Mouse (Mus musculus) testis, postnatal 10 days (tissue): ENCODE data around the gene Tnfaip2.

ENCODE experiments used
- DNase-seq: peaks from one replicate; pipeline ENCODE4 v3.0.0; 2021; ENCODE audit warnings: low spot score

Tnfaip2 gene

DNA sequence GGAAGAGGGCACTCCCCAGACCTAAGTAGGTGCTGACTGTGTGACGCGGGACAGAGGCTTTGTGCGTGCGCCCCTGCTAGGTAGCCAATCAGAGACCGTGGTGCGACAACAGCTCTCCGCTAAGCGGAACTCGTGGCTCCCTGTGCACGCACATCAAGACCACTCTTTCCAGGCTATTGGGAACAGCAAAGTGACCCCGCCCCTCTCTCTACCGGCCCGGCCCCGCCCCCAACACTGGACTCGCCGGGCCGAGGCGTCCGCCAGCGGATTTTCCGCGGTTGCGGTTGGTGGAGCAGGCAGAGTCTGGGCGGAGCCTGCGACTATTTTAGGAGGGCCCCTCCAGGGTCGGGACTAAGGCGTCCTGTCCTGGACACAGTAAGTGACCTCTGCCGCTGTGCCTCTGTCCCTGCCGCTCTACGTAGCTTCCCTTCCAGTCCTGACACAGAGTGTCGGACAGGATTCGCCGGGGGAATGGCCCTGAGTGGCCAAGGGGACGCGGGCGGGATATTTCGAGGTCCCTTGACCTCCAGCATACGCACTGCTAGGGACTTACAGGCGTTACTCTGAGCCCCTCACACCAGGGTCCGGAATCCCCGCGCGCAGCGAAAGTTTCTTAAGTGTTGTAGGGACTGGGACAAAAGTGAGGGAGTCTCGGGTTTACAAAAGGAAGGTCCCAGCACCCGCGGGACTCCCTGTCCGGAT is at the start of gene Tnfaip2:
Gene Tnfaip2, plus strand, starts transcription at position 161 of the 702 bp plus-strand sequence.
- DNase-seq: peak; percentile 76

DNA sequence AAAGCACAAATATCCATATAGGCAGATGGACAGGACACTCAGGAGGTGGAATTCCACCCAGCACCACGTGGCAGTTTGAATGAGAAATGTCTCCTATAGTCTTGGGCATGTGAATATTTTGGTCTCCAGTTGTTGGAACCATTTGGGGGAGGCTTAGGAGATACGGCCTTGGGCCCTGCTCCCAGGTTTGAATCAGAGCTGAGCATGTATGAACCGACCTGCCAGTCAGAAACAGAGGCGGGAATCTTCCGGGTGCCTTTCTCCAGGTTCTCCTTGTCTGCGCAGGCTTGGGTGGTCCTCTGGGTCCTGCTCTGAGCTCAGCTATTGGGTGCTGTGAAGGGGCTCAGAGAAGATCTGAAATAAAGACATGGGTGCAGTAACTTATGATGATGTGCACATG is 48.3 kb upstream of the Tnfaip2 start:
- DNase-seq: no peak

DNA sequence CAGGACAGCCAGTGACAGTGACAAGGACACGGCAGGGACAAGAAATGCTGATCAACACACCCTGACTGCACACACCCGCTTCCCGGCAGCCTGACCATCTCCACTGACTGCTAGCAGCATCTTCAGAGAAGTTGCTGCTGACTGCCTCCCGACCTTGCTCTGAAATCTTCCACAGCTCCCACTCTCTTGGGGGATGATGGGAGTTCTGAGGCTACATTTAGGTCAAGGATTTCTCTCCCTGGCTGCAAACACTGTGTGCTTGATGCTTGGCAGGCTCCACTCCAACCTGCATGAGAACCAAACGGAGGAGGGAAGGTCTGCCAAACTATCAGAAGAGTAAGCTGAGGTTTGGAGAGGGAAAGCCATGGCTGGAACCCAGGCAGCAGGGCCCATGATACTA is 45.3 kb upstream of the Tnfaip2 start:
- DNase-seq: peak; percentile 67

DNA sequence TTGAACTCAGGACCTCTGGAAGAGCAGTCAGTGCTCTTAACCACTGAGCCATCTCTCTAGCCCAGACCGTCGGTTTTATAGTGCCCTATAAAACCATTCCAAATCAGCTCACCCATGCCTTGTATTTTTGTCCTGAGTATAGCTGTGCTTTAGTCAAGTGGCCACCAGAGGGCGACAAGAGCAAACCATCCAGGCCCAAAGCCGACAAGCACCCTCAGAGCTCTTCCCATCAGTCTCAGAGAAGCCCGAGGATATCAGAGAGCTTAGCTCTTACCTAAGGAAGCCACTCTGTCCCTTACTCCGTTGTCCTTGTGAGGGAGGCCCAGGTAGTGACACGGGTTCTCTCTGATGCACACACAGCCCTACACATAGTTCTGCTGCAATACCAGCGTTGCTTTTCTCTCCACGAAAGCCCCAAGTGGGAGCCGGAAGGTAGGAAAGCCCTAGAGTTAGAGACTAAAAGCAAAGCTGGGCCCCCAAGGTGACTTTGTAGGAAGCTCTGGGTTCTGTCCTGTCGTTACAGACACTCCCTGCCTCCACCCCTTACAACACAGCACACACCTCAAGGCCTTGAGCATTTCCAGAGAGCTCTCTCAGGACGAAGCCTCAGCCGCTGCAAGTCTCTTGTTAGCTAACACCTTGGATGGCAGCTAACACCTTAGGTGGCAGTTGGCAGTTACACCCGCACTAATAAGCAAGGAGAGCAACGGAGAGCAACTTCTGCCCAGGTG is 40.6 kb upstream of the Tnfaip2 start:
- peak; percentile 89 for DNase-seq

DNA sequence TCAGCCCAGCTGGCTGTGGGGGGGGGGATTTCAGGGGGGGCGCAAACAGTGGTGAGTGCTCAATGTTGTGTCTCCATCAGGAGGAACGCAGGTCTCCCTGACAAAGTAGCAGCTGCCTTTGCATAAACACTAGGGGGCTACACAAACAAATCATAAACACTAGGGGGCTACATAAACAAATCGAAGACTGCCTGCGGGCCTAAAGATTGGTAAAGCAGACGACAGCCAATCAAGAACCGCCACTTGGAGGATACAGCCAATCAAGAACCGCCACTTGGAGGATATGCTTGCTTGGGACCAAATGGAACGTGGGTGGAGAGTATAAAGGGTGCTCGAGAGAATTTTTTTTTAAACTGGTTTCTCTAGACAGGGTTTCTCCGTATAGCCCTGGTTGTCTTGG is 37.4 kb upstream of the Tnfaip2 start:
- DNase-seq: no peak

DNA sequence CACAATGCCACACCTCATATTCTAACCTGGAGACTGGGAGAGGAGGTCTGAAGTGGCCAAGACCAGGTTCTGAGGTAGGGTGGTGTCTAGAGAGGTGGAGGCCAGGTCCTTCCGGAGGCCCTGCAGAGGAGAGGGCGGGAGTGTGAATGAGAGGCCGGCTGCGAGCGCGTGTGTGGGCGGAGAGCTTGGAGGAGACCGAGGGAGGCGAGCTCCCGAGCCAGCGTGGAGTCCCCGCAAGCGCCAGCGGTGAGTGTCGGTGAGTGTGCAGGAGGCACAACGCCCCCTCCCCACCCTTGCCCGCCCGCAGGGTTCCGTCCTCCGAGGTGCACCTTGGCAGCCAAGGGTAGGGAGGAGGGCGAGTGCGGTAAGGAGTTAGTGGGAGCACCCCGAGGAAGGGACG is 35.6 kb upstream of the Tnfaip2 start, which contains the start of gene Lbhd2:
Gene Lbhd2, plus strand, starts transcription at position 188 of the 400 bp plus-strand sequence.
- no peak for DNase-seq

DNA sequence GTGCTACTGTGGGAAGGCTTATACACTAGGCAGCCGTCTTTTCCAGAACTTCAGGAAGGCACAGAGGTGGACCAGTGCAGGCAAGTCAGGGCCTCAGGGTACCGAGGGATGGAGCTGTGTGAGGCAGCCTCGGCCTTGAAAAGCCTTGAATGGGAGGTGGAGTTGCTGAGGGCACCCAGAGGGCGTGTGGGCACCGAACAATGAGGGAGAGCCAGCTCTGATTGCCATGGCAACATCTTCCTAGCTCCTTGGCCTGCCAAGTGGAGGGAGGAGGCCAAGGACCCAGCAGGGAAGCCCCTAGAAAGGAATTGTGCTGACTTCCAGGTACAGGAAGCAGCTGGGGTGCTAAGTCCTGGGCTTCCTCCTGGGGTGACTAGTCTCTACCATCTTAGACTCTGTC is 32.7 kb upstream of the Tnfaip2 start:
- no peak for DNase-seq

DNA sequence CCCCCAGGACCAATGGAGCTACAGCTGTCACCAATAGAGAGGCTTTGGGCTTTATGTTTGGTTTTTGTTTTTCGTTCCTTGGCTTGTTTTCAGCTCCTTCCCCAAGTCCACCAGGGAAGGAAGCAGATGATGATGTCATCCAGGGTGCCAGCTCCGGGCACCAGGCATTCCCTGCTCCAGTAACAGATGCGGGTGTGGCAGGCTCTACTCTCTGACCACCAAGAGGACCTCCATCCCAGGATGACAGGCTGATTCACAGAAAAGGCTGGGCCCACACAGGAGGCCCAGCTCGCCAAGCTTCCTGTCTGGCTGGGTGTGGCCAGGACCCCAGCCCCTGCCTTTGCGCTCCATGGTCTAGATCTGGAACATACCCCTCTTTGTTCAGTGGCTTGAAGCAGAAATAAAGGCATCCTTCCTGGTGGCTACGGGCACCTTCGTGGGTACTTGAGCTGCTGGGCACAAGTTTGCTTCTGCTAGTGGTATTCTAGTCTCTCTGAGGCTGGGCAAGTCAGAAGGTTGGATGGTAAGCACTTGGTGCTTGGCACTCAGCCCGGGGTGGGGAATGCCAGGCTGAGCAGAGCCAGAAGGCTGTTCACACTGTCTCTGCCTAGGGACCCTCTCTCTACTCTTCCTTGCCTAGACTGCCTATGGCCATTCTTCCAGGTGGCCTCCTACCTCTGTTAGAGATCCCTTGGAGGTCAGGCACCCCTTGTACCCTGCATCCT is 30.5 kb upstream of the Tnfaip2 start:
- no peak for DNase-seq

DNA sequence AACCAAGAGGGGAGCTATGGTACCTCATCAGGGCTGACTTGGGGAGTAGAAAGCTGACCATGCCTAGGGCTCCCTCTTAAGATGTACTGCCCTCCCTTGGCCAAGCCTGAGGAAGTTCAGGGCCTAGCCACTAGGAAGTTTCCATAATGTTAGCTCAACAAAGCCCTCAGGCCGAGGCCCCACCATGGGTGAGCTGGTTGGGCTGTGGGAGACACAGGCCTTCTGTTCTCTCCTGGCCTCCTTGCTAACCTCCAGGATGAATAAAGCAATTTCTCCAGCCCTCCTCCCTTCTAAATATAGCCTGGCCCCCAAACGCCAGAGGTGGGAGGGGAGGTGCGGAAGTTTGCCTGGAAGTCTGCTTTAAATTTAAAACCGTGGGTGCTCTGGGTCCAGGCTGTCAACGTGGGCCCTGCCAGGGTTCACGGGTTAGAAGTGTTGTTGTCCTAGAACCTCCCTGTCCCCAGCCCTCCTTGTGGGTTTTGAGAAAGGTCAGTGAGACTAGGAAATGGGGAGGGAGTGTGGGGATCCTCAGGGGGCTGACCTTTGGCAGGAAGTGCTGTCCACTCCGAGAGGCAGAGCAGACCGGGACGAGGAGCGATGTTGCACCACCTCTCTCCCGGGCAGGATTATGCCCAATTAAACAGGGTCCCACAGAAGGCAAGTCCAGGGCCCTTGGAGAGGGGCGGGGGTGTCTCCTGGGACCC is 29.5 kb upstream of the Tnfaip2 start:
- DNase-seq: no peak

DNA sequence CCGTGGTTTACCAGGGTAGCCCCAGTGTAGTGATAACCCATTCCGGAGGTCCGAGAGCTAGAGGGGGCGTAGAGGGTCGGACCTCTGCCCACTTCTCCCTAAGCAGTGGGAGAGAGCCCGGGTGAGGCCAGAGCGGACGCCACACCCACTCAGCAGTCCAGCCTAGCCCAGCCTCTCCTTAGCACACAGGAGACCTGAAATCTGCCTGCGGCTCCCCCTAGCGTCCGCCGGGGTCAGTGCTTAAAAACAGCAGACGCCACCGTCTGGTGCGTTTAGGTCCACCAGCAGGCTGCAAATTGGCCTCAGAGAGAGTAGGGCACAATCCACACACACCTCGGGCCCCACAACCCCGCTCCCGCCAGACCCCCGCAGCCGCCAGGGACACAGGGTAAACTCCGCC is 29.0 kb upstream of the Tnfaip2 start:
- peak; percentile 95 for DNase-seq

DNA sequence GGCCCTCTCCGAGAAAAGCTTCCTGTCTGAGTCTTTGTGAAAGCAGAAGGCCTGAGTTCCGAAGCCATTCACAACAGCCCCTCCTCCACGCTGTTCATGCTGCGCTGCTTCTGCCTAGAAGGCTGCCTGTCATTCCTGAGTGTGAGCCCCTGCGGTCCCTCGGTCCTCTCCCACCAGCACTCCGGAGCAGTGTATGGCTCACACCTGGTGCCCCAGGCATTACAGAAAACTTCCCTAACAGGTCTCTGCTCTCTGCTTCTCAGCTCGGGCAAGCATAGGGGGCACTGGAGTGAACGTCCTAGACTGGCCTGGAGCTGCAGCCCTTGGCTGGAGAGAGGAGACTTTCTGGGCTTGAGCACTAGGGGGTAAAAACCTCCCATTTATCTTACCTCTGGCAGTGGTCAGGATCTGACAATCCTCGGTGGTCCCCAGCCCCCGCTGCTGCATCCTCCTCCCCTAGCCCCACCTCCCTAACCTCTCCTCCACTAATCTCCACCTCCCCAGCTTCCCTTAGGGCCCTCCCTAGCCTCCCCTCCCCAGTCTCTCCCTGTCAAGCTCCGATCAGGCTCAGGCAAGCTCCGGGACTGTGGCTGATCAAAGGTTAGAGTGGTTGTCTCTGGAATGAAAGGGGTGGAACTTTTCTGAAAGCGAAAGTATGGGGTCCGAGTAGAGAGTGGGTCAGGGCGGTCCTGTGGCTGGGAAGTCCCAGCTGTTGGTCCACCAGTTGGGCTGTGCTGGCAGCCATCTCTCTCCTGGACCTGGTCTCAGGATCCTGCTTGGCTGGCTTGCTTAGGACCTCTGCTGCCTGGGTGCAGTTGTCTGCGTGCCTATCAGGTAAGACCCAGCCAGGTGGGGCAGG is 25.1 kb upstream of the Tnfaip2 start, which contains the start of gene Exoc3l4:
Gene Exoc3l4, plus strand, starts transcription at position 97 of the 859 bp plus-strand sequence.
- DNase-seq: no peak

DNA sequence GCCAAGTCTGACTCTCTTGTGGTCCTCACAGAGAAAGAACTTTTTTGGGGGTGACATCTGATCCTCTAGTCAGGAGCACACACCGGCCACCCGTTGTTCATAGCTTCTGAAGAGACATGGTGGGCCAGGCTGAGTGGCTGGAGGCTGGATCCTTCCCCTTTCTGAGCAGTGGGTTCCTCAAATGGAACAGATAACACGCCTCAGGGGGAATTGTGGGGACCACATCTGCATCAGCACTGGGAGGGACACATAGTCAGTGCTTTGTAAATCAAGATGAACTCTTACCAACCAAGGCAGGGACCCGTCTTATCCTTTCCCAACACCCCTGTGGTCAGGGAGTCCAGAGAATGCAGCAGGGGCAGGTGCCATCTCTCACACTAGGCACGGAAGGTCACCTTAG is 22.4 kb upstream of the Tnfaip2 start:
- no peak for DNase-seq

DNA sequence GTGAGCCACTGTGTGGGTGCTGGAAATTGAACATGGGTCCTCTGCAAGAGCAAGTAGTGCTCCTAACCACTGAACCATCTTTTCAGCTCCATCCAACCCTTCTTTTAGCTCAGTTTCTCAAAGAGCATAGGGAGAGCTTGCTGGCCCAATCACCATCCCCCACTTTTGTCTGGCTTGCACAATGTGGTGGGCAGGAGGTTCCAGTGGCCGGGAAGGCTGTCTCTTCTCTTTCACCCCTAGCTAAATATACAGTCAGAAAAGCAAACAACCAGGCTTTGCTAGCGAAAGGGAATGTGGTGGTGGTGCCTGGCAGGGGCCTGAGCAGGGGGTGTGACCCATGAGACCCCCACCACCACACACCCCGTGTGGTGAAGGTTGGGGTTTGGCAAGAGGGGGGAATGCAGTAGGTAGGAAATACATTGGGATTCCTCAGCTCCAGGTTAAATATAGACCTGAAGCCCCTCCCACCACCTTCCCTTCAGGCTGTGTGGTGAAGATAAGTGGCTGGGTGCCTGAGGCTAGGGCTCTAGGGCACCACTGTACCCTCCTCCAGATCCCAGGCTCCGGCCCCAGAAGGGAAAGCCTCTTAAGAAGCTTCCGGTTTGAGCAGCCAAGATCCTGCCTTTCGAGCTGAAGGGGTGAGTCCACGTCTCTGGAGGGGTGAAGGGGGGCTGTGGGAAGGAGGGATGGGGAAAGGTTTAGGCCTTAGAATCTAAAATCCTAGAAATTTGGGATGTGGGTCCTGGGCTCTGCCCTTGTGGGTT is 21.1 kb upstream of the Tnfaip2 start:
- no peak for DNase-seq

DNA sequence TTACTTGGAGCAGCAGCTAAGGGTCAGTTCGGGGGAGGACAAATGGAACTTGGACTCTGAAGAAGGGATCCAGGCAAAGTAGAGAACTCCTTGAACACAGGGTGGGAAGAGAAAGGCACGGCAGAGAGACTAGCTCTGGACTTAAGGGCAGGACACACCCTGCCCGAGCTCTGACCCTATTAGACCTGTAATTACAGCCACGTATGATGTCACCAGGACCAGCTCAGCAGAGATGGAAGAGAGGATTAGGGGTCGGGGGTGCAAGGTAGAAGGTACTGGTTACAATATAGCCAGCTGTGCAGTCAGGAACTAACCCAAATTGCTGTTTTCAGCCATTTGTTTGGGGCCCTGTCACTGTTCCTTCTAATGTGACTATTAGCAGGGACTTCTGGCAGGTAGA is 19.4 kb upstream of the Tnfaip2 start:
- DNase-seq: no peak

DNA sequence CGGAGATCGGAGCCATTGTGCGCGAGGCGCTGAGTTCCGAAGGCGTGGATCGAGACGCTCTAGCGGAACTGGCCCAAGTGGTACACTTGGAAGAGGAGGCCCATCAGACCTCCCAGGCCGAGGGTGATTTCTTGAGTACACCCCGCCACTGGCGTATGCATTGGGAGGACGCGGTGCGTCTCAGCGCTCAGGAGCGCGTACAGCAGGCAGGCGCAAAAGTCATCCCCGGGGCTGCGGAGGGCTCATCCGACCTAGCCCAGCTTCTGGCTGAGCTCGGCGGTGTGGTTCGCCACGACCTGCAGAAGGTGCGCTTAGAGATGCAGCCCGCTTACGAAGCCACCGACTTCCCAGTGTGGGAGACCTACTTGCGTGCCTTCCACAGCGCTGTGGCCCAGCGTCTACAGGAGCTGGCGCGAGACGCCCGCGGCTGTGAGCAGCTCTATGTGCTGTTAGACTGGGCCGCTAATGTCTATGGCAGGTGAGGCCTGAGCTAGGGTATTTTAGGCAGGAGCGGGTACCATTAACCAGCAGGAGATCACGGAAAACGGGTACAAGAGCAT is 18.6 kb upstream of the Tnfaip2 start:
- DNase-seq: no peak

DNA sequence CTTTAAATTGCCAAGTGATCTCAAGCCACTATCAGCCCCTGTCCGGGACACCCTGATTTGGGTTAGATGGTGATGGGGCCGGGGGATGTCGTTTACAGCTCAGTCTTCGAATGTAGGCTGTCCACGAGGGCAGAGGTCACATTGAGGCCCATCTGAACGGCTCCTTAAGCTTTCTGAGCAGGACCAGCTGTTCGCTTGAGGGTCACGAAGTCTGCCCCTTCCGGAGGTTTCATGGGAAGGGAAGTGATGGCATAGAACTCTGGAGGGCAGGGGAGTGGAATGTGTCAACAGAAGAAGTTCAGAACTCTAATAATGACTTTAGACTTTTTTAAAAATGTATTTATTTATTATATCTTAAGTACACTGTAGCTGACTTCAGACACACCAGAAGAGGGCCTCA is 17.7 kb upstream of the Tnfaip2 start:
- DNase-seq: no peak

DNA sequence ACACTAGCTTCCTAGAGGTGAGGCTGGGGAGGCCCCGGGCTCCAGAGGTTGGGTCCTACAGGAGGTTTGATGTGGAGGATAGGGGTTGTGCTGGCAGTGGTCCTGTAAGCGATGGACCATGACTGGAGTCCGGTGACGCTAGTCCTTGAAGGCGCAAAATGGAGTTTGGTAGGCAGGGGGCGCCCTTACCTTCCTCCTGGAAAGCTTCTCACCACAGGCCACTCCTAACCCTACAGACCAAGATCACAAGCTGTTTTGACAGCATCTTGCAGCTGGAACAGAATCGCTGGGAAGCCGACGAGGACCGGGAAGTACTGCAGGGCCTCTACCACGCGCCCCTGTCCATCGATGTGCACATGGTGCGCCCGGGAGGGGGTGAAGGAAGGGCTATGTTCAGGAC is 17.0 kb upstream of the Tnfaip2 start:
- peak; percentile 95 for DNase-seq

DNA sequence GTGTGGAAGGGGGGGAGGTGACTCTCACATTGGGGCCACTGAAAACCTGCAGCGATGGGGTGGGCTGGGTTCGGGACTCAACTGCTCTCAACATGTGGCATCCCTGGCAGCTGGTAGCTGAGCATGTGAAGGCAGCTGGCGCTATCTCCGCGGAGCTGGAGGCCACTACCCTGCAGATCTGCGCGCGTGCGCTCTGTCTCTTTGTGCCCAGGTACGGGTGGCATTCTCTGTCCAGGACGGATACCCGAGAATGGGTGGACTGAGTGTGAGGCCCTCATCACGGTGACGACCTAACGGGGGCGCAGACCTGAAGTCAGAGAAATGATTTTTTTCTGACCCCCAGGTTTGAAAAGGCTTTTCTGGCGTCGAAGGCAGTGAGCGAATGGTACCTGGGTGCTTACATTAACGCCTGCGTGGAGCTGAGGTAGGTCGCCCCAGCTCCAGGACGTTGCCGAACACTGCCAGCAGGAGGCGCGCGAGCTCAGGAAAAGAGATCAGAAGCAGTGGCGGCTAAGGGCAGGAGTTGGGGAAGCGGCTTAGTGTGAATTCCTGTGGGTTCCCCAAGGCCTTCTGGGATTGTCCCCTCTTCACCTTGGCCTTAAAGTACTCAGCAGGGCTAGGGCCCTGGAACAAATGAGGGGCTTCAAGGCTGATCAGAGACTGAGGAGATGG is 16.3 kb upstream of the Tnfaip2 start:
- DNase-seq: peak; percentile 98

DNA sequence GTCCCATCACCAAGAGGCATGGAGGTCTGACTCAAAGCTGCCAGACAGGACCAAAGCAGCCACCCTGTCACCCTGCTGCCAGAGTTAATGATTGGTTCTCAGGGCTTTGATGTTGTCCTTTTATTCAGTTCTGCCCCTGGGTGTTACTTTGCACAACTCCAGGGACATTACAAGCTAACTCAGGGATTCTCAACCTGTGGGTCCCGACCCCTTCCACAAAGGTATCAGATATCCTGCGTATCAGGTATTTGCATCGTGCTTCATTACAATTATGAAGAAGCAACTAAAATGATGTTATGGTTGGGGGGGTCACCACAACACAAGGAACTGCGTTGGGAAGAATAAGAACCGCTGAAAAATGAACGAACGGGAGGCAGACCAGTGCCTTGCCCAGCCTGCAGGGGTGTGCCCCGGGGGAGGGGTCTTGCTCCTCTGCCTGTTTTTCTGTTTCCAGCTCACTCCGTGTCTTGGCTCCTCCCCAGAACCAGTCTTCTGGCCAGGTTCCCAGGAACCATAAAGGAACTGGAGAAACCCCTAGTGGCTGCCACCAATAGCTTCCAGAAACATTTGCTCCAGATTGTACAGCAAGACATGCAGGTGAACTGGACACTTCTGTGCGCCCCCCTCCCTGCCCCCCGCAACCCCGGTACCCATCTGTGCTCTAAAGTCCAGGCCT is 14.7 kb upstream of the Tnfaip2 start:
- DNase-seq: no peak
